Mouse (Mus musculus) bone marrow macrophage, adult 2 months (primary cell): ENCODE measurements around the gene Nmi.

ENCODE experiments used
- CTCF ChIP-seq: IDR thresholded peaks from 2 replicates; pipeline ENCODE4 v1.5.1; 2012; ENCODE audit warnings: low read depth, mild to moderate bottlenecking, low read length, moderate library complexity
- POLR2A ChIP-seq: IDR thresholded peaks from 2 replicates; pipeline ENCODE4 v1.6.1; 2012; ENCODE audit warnings: mild to moderate bottlenecking, low read depth, low read length, borderline replicate concordance

GRCm38 (mm10) chr2:51941832-51942231 lies 31.5 kb downstream of the Nmi start:
- TF ChIP-seq CTCF (no peak), POLR2A (no peak)
